Mouse (Mus musculus) forebrain, embryonic 15.5 days (tissue): ENCODE measurements at regions not wholly inside any gene's neighbourhood (a gene's known extent, or its start where the extent isn't known, plus 50 kb on each side); places are given as distances from the start of the nearest gene placed in this dataset.

Experiments
- ATAC-seq: fragments of 200-750 bp; cut with Nextera tagmentation; replicated peaks from 2 replicates; pipeline ENCODE4 v1.8.0; 2017; ENCODE audit warnings: mild to moderate bottlenecking, moderate TSS enrichment, moderate library complexity
- H3K27ac ChIP-seq: fragments of 300-500 bp; sonication (generic); replicated peaks from 2 replicates; pipeline ENCODE4 v1.5.1; 2015; ENCODE audit warnings: mild to moderate bottlenecking, inconsistent platforms
- H3K27me3 ChIP-seq: fragments of 300-500 bp; sonication (generic); 2 replicates; pipeline ENCODE4 v1.6.1; 2015; ENCODE audit warnings: inconsistent platforms
- H3K36me3 ChIP-seq: fragments of 300-500 bp; sonication (generic); 2 replicates; pipeline ENCODE4 v1.6.1; 2015; ENCODE audit warnings: mild to moderate bottlenecking, inconsistent platforms
- H3K4me1 ChIP-seq: fragments of 300-500 bp; sonication (generic); 2 replicates; pipeline ENCODE4 v1.6.1; 2015; ENCODE audit warnings: inconsistent platforms
- H3K4me2 ChIP-seq: fragments of 300-500 bp; sonication (generic); replicated peaks from 2 replicates; pipeline ENCODE4 v1.6.1; 2015; ENCODE audit warnings: mild to moderate bottlenecking, inconsistent platforms
- H3K4me3 ChIP-seq: fragments of 300-500 bp; sonication (generic); 2 replicates; pipeline ENCODE4 v1.5.1; 2015; ENCODE audit warnings: mild to moderate bottlenecking, inconsistent platforms
- H3K9ac ChIP-seq: fragments of 300-500 bp; sonication (generic); replicated peaks from 2 replicates; pipeline ENCODE4 v1.6.1; 2015; ENCODE audit warnings: mild to moderate bottlenecking, inconsistent platforms
- H3K9me3 ChIP-seq: fragments of 300-500 bp; sonication (generic); 2 replicates; pipeline ENCODE4 v1.6.1; 2016; ENCODE audit warnings: inconsistent platforms
- WGBS: fragments of 180-500 bp; shearing (Covaris S2); methylation state at CpG from one replicate; pipeline ENCODE4 v1.1.7; 2015; ENCODE audit warnings: mixed read lengths; 5-methylcytosine and 5-hydroxymethylcytosine counted together

GRCm38 (mm10) chr2:46533395-46533794, 1416.2 kb upstream of the Zeb2 start:
- H3K9ac ChIP-seq: no peak overlapping the region
- no peaks in the 10 kb centered on the region for H3K36me3 ChIP-seq
- no peaks in the 10 kb centered on the region for H3K27me3 ChIP-seq
- ATAC-seq: no peak
- H3K9me3 ChIP-seq: no peaks in the 10 kb centered on the region
- 62% methylated on average over 1 of the region's 1 CpGs for WGBS
- no peak overlapping the region for H3K4me2 ChIP-seq
- no peak overlapping the region for H3K4me3 ChIP-seq
- H3K27ac ChIP-seq: no peak overlapping the region
- no peaks in the 10 kb centered on the region for H3K4me1 ChIP-seq

GRCm38 (mm10) chr2:46530686-46531085, 1413.5 kb upstream of the Zeb2 start:
- Histone ChIP-seq H3K9me3 (no peaks in the 10 kb centered on the region), H3K27me3 (no peaks in the 10 kb centered on the region), H3K4me3 (no peak overlapping the region), H3K4me2 (no peak overlapping the region), H3K4me1 (no peaks in the 10 kb centered on the region), H3K27ac (no peak overlapping the region), H3K36me3 (no peaks in the 10 kb centered on the region), H3K9ac (no peak overlapping the region)
- ATAC-seq: no peak
- 95% methylated on average over 1 of the region's 1 CpGs for WGBS

- Histone ChIP-seq H3K36me3 (no peaks in the 10 kb centered on the region), H3K4me2 (no peak overlapping the region), H3K4me1 (no peaks in the 10 kb centered on the region), H3K9ac (no peak overlapping the region), H3K4me3 (no peak overlapping the region), H3K27me3 (no peaks in the 10 kb centered on the region), H3K27ac (no peak overlapping the region), H3K9me3 (no peaks in the 10 kb centered on the region)
- no peak for ATAC-seq
- WGBS: 62% methylated on average over 4 of the region's 4 CpGs
These were observed 1408.0 kb upstream of the Zeb2 start for GRCm38 (mm10) chr2:46525223-46525622.

GRCm38 (mm10) chr2:46524625-46525024, 1407.4 kb upstream of the Zeb2 start:
- Histone ChIP-seq H3K27me3 (no peaks in the 10 kb centered on the region), H3K27ac (no peak overlapping the region), H3K9ac (no peak overlapping the region), H3K4me3 (no peak overlapping the region), H3K4me2 (no peak overlapping the region), H3K4me1 (no peaks in the 10 kb centered on the region), H3K9me3 (no peaks in the 10 kb centered on the region), H3K36me3 (no peaks in the 10 kb centered on the region)
- WGBS: 64% methylated on average over 6 of the region's 6 CpGs
- ATAC-seq: no peak

GRCm38 (mm10) chr2:46521147-46521965, 1404.2 kb upstream of the Zeb2 start:
- WGBS: 66% methylated on average over 5 of the region's 5 CpGs
- Histone ChIP-seq H3K4me3 (no peak overlapping the region), H3K27me3 (no peaks in the 10 kb centered on the region), H3K4me2 (no peak overlapping the region), H3K4me1 (no peaks in the 10 kb centered on the region), H3K27ac (no peak overlapping the region), H3K9me3 (no peaks in the 10 kb centered on the region), H3K9ac (no peak overlapping the region), H3K36me3 (no peaks in the 10 kb centered on the region)
- no peak for ATAC-seq

- no peaks in the 10 kb centered on the region for H3K27me3 ChIP-seq
- H3K4me3 ChIP-seq: no peak overlapping the region
- H3K4me2 ChIP-seq: no peak overlapping the region
- H3K4me1 ChIP-seq: no peaks in the 10 kb centered on the region
- H3K9me3 ChIP-seq: no peaks in the 10 kb centered on the region
- H3K9ac ChIP-seq: no peak overlapping the region
- WGBS: 48% methylated on average over 2 of the region's 2 CpGs
- ATAC-seq: 0 out of 2 replicates have a peak, but pooled peaks have one; percentile 19
- no peaks in the 10 kb centered on the region for H3K36me3 ChIP-seq
- H3K27ac ChIP-seq: no peak overlapping the region
These were observed 1395.2 kb upstream of the Zeb2 start for GRCm38 (mm10) chr2:46512237-46513028.

- Histone ChIP-seq H3K4me2 (no peak overlapping the region), H3K27me3 (no peaks in the 10 kb centered on the region), H3K36me3 (no peaks in the 10 kb centered on the region), H3K27ac (no peak overlapping the region), H3K4me1 (no peaks in the 10 kb centered on the region), H3K4me3 (no peak overlapping the region), H3K9ac (no peak overlapping the region), H3K9me3 (no peaks in the 10 kb centered on the region)
- no peak for ATAC-seq
- WGBS: 30% methylated on average over 1 of the region's 1 CpGs
These were observed 1389.8 kb upstream of the Zeb2 start for GRCm38 (mm10) chr2:46506951-46507350.

- Histone ChIP-seq H3K9ac (no peak overlapping the region), H3K27me3 (no peaks in the 10 kb centered on the region), H3K4me3 (no peak overlapping the region), H3K36me3 (no peaks in the 10 kb centered on the region), H3K27ac (no peak overlapping the region), H3K4me1 (no peaks in the 10 kb centered on the region), H3K4me2 (no peak overlapping the region), H3K9me3 (no peaks in the 10 kb centered on the region)
- no peak for ATAC-seq
- 84% methylated on average over 2 of the region's 2 CpGs for WGBS
These were observed 1385.9 kb upstream of the Zeb2 start for GRCm38 (mm10) chr2:46503074-46503473.

- no peak overlapping the region for H3K9ac ChIP-seq
- 19% methylated on average over 2 of the region's 2 CpGs for WGBS
- H3K4me3 ChIP-seq: no peak overlapping the region
- ATAC-seq: no peak
- no peak overlapping the region for H3K27ac ChIP-seq
- H3K36me3 ChIP-seq: no peaks in the 10 kb centered on the region
- no peaks in the 10 kb centered on the region for H3K4me1 ChIP-seq
- no peaks in the 10 kb centered on the region for H3K27me3 ChIP-seq
- H3K9me3 ChIP-seq: no peaks in the 10 kb centered on the region
- H3K4me2 ChIP-seq: no peak overlapping the region
These were observed 1375.1 kb upstream of the Zeb2 start for GRCm38 (mm10) chr2:46492299-46492698.

GRCm38 (mm10) chr2:46491081-46491480, 1373.9 kb upstream of the Zeb2 start:
- H3K9me3 ChIP-seq: no peaks in the 10 kb centered on the region
- H3K27me3 ChIP-seq: no peaks in the 10 kb centered on the region
- no peaks in the 10 kb centered on the region for H3K36me3 ChIP-seq
- no peak for ATAC-seq
- H3K4me2 ChIP-seq: no peak overlapping the region
- H3K9ac ChIP-seq: no peak overlapping the region
- no peak overlapping the region for H3K4me3 ChIP-seq
- WGBS: 92% methylated on average over 2 of the region's 2 CpGs
- no peaks in the 10 kb centered on the region for H3K4me1 ChIP-seq
- no peak overlapping the region for H3K27ac ChIP-seq

GRCm38 (mm10) chr2:46468936-46469629, 1351.9 kb upstream of the Zeb2 start:
- no peak overlapping the region for H3K4me2 ChIP-seq
- no peak for ATAC-seq
- no peak overlapping the region for H3K4me3 ChIP-seq
- H3K9ac ChIP-seq: no peak overlapping the region
- 63% methylated on average over 5 of the region's 5 CpGs for WGBS
- H3K9me3 ChIP-seq: no peaks in the 10 kb centered on the region
- no peaks in the 10 kb centered on the region for H3K36me3 ChIP-seq
- H3K27ac ChIP-seq: no peak overlapping the region
- peaks cover 5% of the 10 kb centered on the region; the same call in 1 of the 2 replicates for H3K4me1 ChIP-seq
- H3K27me3 ChIP-seq: no peaks in the 10 kb centered on the region

- Histone ChIP-seq H3K9me3 (no peaks in the 10 kb centered on the region), H3K4me3 (no peak overlapping the region), H3K36me3 (no peaks in the 10 kb centered on the region), H3K4me1 (peaks cover 5% of the 10 kb centered on the region; the same call in 1 of the 2 replicates), H3K27me3 (no peaks in the 10 kb centered on the region), H3K9ac (no peak overlapping the region), H3K4me2 (no peak overlapping the region), H3K27ac (no peak overlapping the region)
- peak; percentile 70; the same call in 1 of the 2 replicates for ATAC-seq
- 22% methylated on average over 4 of the region's 4 CpGs for WGBS
These were observed 1348.2 kb upstream of the Zeb2 start for GRCm38 (mm10) chr2:46465389-46465788.
